Mouse (Mus musculus): ENCODE measurements around the gene Slc16a12. TPM values are rescaled to one million over a fixed set of nuclear protein-coding genes. Genes with fewer than 3 reads are reported as not detected.

The Slc16a12 gene
- polyA plus RNA-seq, 1 experiment: 1.2 TPM

DNA sequence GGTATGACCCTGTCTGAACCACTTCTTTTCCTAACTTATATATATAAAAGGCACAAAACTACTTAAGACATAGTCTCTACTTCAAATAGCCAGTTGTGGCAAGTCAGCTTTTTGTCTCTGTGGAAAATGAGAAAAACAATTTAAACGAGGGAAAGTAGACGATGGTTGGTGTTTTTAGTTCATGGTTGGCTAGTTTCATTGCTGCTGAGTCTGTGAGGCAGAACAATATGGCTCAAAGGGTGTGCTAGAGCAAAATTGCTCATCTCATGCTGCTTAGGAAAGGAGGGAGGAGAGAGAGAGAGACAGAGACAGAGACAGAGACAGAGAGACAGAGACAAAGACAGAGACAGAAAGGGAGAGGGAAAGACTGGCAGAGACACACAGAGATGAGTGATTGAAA lies 47.8 kb downstream of the Slc16a12 start:
- TF ChIP-seq POLR2A (IDR thresholded peaks at IDR 0.05; ENCODE audit: insufficient read depth, low read length) (no peak), CTCF (IDR thresholded peaks at IDR 0.05; ENCODE audit: low read depth, low read length) (no peak), EP300 (IDR thresholded peaks at IDR 0.05; ENCODE audit: insufficient read depth, low read depth, low read length) (no peak)
- no peaks in the 10 kb centered on the region for H3K4me1 ChIP-seq (ENCODE audit: control insufficient read depth, insufficient read depth, low read length)
- no peaks in the 10 kb centered on the region for H3K36me3 ChIP-seq (ENCODE audit: control insufficient read depth, insufficient read depth, low read length, poor library complexity, severe bottlenecking)
- H3K4me3 ChIP-seq (ENCODE audit: low read depth, low read length): no peak overlapping the region
- H3K27me3 ChIP-seq (ENCODE audit: control insufficient read depth, insufficient read depth, low read length, poor library complexity, severe bottlenecking): no peaks in the 10 kb centered on the region
- no peaks in the 10 kb centered on the region for H3K9me3 ChIP-seq (replicated peaks; ENCODE audit: control insufficient read depth, insufficient read depth, low read length, poor library complexity, severe bottlenecking)
- H3K9ac ChIP-seq (ENCODE audit: low read depth, poor library complexity, severe bottlenecking): no peak overlapping the region
- H3K27ac ChIP-seq (ENCODE audit: insufficient read depth, low read length): no peak overlapping the region

DNA sequence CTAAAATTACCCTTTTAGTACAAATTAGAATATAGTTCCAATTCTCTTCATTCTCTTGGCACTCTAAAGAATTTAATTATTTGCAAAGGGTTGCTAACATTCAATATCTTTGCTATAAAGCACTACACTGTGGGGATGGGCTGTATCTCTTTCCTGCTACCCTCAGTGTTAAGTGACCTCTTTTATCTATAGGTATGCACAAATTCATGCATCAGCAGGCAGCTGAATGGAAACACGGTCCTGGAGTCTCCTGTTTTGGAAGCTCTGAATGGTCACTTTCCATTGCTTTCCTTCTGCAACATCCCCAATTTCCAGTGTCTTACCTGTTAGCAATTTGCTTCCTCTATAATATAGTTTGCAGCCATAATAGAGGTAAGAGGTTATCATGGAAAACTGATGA lies 48.2 kb downstream of the Slc16a12 start:
- H3K27ac ChIP-seq (ENCODE audit: insufficient read depth, low read length): no peak overlapping the region
- H3K27me3 ChIP-seq (ENCODE audit: control insufficient read depth, insufficient read depth, low read length, poor library complexity, severe bottlenecking): no peaks in the 10 kb centered on the region
- TF ChIP-seq CTCF (IDR thresholded peaks at IDR 0.05; ENCODE audit: low read depth, low read length) (no peak), EP300 (IDR thresholded peaks at IDR 0.05; ENCODE audit: insufficient read depth, low read depth, low read length) (no peak), POLR2A (IDR thresholded peaks at IDR 0.05; ENCODE audit: insufficient read depth, low read length) (no peak)
- H3K36me3 ChIP-seq (ENCODE audit: control insufficient read depth, insufficient read depth, low read length, poor library complexity, severe bottlenecking): no peaks in the 10 kb centered on the region
- H3K4me1 ChIP-seq (ENCODE audit: control insufficient read depth, insufficient read depth, low read length): no peaks in the 10 kb centered on the region
- H3K9me3 ChIP-seq (replicated peaks; ENCODE audit: control insufficient read depth, insufficient read depth, low read length, poor library complexity, severe bottlenecking): no peaks in the 10 kb centered on the region
- H3K4me3 ChIP-seq (ENCODE audit: low read depth, low read length): no peak overlapping the region
- H3K9ac ChIP-seq (ENCODE audit: low read depth, poor library complexity, severe bottlenecking): no peak overlapping the region

DNA sequence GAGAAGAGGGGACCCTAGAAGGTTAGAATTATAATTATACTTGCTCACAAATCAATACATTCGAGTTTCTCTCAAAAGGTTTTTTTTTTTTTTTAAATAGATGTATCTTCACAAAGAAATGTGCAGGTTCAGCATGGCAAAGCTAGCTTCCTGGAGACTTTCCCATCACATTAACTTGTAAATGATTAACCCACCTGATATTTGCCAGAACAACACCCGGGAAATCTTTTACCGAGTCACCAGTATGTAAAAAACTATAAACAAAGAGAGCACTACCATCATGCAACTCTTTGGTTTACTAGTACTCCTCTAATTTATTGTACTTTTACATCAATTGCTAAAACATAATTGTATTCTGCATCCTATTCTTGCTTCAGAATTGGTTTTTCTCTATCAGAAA lies 48.7 kb downstream of the Slc16a12 start:
- H3K4me1 ChIP-seq (ENCODE audit: control insufficient read depth, insufficient read depth, low read length): no peaks in the 10 kb centered on the region
- no peak overlapping the region for H3K27ac ChIP-seq (ENCODE audit: insufficient read depth, low read length)

DNA sequence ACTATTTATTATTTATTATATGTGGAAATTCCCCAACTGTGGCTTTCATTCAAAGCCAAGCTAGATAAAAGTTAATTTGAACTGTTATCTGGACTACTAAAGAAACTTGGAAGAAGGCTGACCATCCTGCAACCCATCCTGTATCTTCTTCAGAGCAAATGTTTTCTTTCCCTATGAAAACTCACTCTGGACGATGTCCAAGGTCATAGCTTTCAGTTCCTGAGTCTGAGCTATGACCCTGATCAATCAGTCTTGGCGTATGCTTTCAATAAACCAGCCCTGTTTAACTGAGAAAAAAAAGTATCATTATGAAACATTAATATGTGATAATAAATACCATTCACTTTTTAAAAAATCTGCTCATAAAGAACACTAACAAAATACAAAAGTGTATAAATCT lies 49.6 kb downstream of the Slc16a12 start:
- H3K9ac ChIP-seq (ENCODE audit: low read depth, poor library complexity, severe bottlenecking): no peak overlapping the region

More for the DNA sequence above, 48.7 kb downstream of the Slc16a12 start:
- Histone ChIP-seq H3K9me3 (replicated peaks; ENCODE audit: control insufficient read depth, insufficient read depth, low read length, poor library complexity, severe bottlenecking) (no peaks in the 10 kb centered on the region), H3K27me3 (ENCODE audit: control insufficient read depth, insufficient read depth, low read length, poor library complexity, severe bottlenecking) (no peaks in the 10 kb centered on the region), H3K9ac (ENCODE audit: low read depth, poor library complexity, severe bottlenecking) (no peak overlapping the region), H3K36me3 (ENCODE audit: control insufficient read depth, insufficient read depth, low read length, poor library complexity, severe bottlenecking) (no peaks in the 10 kb centered on the region), H3K4me3 (ENCODE audit: low read depth, low read length) (no peak overlapping the region)
- no peak for TF ChIP-seq CTCF (IDR thresholded peaks at IDR 0.05; ENCODE audit: low read depth, low read length)
- TF ChIP-seq EP300 (IDR thresholded peaks at IDR 0.05; ENCODE audit: insufficient read depth, low read depth, low read length): no peak
- TF ChIP-seq POLR2A (IDR thresholded peaks at IDR 0.05; ENCODE audit: insufficient read depth, low read length): no peak

DNA sequence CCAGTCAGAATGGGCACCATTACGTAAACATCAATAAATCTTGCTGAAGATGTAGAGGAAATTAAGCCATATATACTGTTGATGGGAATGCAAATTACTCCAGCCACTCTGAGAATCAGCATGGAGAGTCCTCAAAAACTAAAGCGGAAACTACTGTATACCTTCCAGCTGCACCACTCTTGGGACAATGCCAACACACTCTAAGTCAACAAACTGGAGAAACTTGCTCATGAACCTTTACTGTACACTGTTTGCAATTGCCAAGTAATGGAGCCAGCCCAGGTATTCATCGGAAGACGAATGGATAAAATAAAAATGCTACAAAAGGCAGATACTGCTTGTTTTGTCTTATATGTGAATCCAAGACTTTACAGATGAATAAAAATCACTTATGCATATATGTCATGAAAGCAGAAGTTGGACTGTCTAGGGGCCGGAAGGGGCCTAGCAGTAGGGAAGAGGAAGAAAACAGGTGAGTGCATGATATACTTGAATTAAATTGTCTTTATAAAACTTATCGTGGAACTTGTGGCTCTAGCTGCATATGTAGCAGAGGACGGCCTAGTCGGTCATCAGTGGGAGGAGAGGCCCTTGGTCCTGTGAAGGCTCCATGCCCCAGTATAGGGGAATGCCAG lies 50.6 kb downstream of the Slc16a12 start:
- Histone ChIP-seq H3K27ac (ENCODE audit: insufficient read depth, low read length) (no peak overlapping the region), H3K4me1 (ENCODE audit: control insufficient read depth, insufficient read depth, low read length) (no peaks in the 10 kb centered on the region), H3K9me3 (replicated peaks; ENCODE audit: control insufficient read depth, insufficient read depth, low read length, poor library complexity, severe bottlenecking) (no peaks in the 10 kb centered on the region), H3K9ac (ENCODE audit: low read depth, poor library complexity, severe bottlenecking) (no peak overlapping the region), H3K4me3 (ENCODE audit: low read depth, low read length) (no peak overlapping the region), H3K27me3 (ENCODE audit: control insufficient read depth, insufficient read depth, low read length, poor library complexity, severe bottlenecking) (no peaks in the 10 kb centered on the region), H3K36me3 (ENCODE audit: control insufficient read depth, insufficient read depth, low read length, poor library complexity, severe bottlenecking) (no peaks in the 10 kb centered on the region)
- TF ChIP-seq EP300 (IDR thresholded peaks at IDR 0.05; ENCODE audit: insufficient read depth, low read depth, low read length): no peak
- no peak for TF ChIP-seq POLR2A (IDR thresholded peaks at IDR 0.05; ENCODE audit: insufficient read depth, low read length)
- TF ChIP-seq CTCF (IDR thresholded peaks at IDR 0.05; ENCODE audit: low read depth, low read length): no peak

More for the DNA sequence above, 49.6 kb downstream of the Slc16a12 start:
- no peaks in the 10 kb centered on the region for H3K27me3 ChIP-seq (ENCODE audit: control insufficient read depth, insufficient read depth, low read length, poor library complexity, severe bottlenecking)
- H3K36me3 ChIP-seq (ENCODE audit: control insufficient read depth, insufficient read depth, low read length, poor library complexity, severe bottlenecking): no peaks in the 10 kb centered on the region
- no peak for TF ChIP-seq POLR2A (IDR thresholded peaks at IDR 0.05; ENCODE audit: insufficient read depth, low read length)
- TF ChIP-seq CTCF (IDR thresholded peaks at IDR 0.05; ENCODE audit: low read depth, low read length): no peak
- TF ChIP-seq EP300 (IDR thresholded peaks at IDR 0.05; ENCODE audit: insufficient read depth, low read depth, low read length): no peak
- H3K27ac ChIP-seq (ENCODE audit: insufficient read depth, low read length): no peak overlapping the region
- H3K4me1 ChIP-seq (ENCODE audit: control insufficient read depth, insufficient read depth, low read length): no peaks in the 10 kb centered on the region
- H3K9me3 ChIP-seq (replicated peaks; ENCODE audit: control insufficient read depth, insufficient read depth, low read length, poor library complexity, severe bottlenecking): no peaks in the 10 kb centered on the region
- no peak overlapping the region for H3K4me3 ChIP-seq (ENCODE audit: low read depth, low read length)

DNA sequence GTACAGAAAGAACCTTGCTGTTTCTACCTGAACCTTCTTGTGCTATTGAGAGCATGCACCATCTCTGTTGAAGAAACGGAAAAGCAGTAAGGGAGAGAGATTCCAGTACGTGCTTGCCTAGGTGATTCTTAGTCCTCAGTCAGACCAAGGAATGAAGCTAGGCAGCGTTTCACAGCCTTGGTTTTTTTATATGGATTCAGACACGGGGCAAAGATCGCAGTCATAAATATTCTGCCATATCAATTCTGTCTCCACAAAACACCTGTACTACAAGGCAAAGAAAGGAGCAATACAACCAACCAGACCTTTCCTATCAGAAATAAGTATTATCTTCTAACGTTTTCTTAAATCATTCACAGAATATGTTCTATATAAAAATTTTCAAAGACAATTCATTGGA lies 55.7 kb downstream of the Slc16a12 start:
- Histone ChIP-seq H3K9me3 (replicated peaks; ENCODE audit: control insufficient read depth, insufficient read depth, low read length, poor library complexity, severe bottlenecking) (no peaks in the 10 kb centered on the region), H3K27ac (ENCODE audit: insufficient read depth, low read length) (no peak overlapping the region), H3K36me3 (ENCODE audit: control insufficient read depth, insufficient read depth, low read length, poor library complexity, severe bottlenecking) (no peaks in the 10 kb centered on the region), H3K27me3 (ENCODE audit: control insufficient read depth, insufficient read depth, low read length, poor library complexity, severe bottlenecking) (no peaks in the 10 kb centered on the region), H3K4me3 (ENCODE audit: low read depth, low read length) (no peak overlapping the region), H3K4me1 (ENCODE audit: control insufficient read depth, insufficient read depth, low read length) (no peaks in the 10 kb centered on the region), H3K9ac (ENCODE audit: low read depth, poor library complexity, severe bottlenecking) (no peak overlapping the region)
- TF ChIP-seq CTCF (IDR thresholded peaks at IDR 0.05; ENCODE audit: low read depth, low read length) (no peak), EP300 (IDR thresholded peaks at IDR 0.05; ENCODE audit: insufficient read depth, low read depth, low read length) (no peak), POLR2A (IDR thresholded peaks at IDR 0.05; ENCODE audit: insufficient read depth, low read length) (no peak)

All from ES-Bruce4 (cell line).